Mouse (Mus musculus) limb, embryonic 10.5 days (tissue): ENCODE measurements around the gene Maml2. TPM values are rescaled to one million over a fixed set of nuclear protein-coding genes. Genes with fewer than 3 reads are reported as not detected.

Experiments used
- DNase-seq: peaks from one replicate; pipeline ENCODE4 v3.0.0-alpha.2; 2017; ENCODE audit warnings: low spot score
- H3K27ac ChIP-seq: fragments of 300-500 bp; sonication (generic); 2 replicates; pipeline ENCODE4 v1.5.1; 2016; ENCODE audit warnings: mild to moderate bottlenecking
- H3K27me3 ChIP-seq: fragments of 300-500 bp; sonication (generic); 2 replicates; pipeline ENCODE4 v1.6.1; 2016; ENCODE audit warnings: low read depth, mild to moderate bottlenecking; ENCODE audit not compliant: poor library complexity, severe bottlenecking
- H3K36me3 ChIP-seq: fragments of 300-500 bp; sonication (generic); 2 replicates; pipeline ENCODE4 v1.6.1; 2016; ENCODE audit warnings: mild to moderate bottlenecking, moderate library complexity
- H3K4me1 ChIP-seq: fragments of 300-500 bp; sonication (generic); 2 replicates; pipeline ENCODE4 v1.6.1; 2016
- H3K4me3 ChIP-seq: fragments of 300-500 bp; sonication (generic); 2 replicates; pipeline ENCODE4 v1.5.1; 2016; ENCODE audit warnings: mild to moderate bottlenecking, moderate library complexity
- H3K9me3 ChIP-seq: fragments of 300-500 bp; sonication (generic); replicated peaks from 2 replicates; pipeline ENCODE4 v1.6.1; 2016; ENCODE audit warnings: mild to moderate bottlenecking
- WGBS: fragments of 180-500 bp; shearing (Covaris S2); methylation state at CpG from one replicate; pipeline ENCODE4 v1.1.7; 2016; 5-methylcytosine and 5-hydroxymethylcytosine counted together
- microRNA-seq: library from miRNA; unstranded; fragments of <30 nt; microRNA quantifications from one replicate; pipeline ENCODE4, GENCODE M21; 2017
- polyA plus RNA-seq: library from polyadenylated mRNA; unstranded; fragments of >200 nt; fragmentation: Nextera tagmentation; extraction: Ambion mirVana; gene quantifications from 2 replicates; pipeline ENCODE4 v1.2.1, GENCODE M21; 2016

The Maml2 gene
- polyA plus RNA-seq, 1 experiment from 2014 or later, result 8.0 TPM

- no peak overlapping the region for H3K4me3 ChIP-seq
- 95% methylated on average over 4 of the region's 4 CpGs for WGBS
- H3K36me3 ChIP-seq, result peaks cover 18% of the 10 kb centered on the region
- peaks cover 4% of the 10 kb centered on the region; the same call in 1 of the 2 replicates for H3K9me3 ChIP-seq
- no peak overlapping the region for H3K27ac ChIP-seq
- DNase-seq, result no peak
- H3K4me1 ChIP-seq, result peaks cover 13% of the 10 kb centered on the region
- no peaks in the 10 kb centered on the region for H3K27me3 ChIP-seq
These were observed 454.8 kb downstream of the Maml2 start for GRCm38 (mm10) chr9:13752543-13752942.

Small RNA genes lying within 50 kb of the gene (microRNA-seq; reads per million reads assigned to microRNA genes)
- gene Gm22643, result not detected

Other genes starting within 250 kb of the Maml2 start
- gene Jrkl, start 52.1 kb upstream of the Maml2 start, polyA plus RNA-seq, result 6.3 and 7.2 TPM in 2 replicates
- gene Ccdc82, start 51.0 kb upstream of the Maml2 start, polyA plus RNA-seq, result 3.9 and 4.4 TPM in 2 replicates
- not detected in 2 replicates for gene Gm17571, start 148.8 kb downstream of the Maml2 start, polyA plus RNA-seq